Mouse (Mus musculus): ENCODE measurements around the gene Csf2rb2. TPM values are rescaled to one million over a fixed set of nuclear protein-coding genes. Genes with fewer than 3 reads are reported as not detected.

Csf2rb2 gene
- polyA plus RNA-seq (2014; fragmentation: Illumina TruSeq; extraction: RNeasy Lipid Tissue Mini Kit (QIAGEN cat#74804); ENCODE audit: low read depth, low replicate concordance), result 0.12 TPM

DNA sequence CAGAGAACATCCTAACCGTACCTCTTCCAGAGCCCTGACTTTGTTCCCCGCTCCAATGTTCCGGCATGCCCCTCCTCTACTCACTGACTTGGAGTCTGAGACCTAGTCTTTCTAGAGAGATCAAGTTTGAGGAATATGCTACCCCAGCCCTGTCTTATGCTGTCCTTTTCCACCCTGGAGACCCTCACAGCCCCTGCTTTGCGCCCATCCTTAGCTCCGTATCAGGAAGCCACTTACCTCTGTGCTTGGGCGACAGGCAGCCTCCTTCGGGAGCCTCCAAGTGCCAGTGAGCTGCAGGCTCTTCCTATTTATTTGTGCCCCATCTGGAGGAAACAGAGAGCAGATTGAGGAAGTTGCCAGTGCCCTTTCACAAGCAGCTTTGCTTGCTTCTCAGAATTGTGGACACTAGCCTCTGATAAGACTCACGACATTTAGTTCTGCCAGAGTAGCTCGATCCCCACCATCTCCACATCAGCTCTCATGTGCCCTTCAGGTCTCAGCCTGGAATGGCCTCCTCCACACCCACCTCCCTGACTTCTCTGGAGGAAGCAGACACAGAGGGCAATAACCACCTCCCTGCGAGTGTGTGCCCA lies at the start of gene Csf2rb2:
TSS of gene Csf2rb2 (minus strand) at position 381 of the 593 bp plus-strand sequence.

DNA sequence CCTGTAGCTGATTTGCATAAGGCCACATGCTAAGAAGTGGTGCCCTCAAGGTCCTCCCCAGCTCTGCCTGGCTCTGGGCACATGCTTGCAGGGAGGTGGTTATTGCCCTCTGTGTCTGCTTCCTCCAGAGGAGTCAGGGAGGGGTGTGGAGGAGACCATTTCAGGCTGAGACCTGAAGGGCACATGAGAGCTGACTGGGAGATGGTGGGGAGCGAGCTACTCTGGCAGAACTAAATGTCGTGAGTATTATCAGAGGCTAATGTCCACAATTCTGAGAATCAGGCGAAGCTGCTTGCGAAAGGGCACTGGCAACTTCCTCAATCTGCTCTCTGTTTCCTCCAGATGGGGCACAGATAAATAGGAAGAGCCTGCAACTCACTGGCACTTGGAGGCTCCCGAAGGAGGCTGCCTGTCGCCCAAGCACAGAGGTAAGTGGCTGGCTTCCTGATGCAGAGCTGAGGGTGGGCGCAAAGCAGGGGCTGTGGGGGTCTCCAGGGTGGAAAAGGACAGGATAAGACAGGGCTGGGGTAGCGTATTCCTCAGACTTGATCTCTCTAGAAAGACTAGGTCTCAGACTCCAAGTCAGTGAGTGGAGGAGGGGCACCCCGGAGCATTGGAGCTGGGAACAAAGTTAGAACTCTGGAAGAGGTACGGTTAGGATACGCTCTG lies 20.3 kb upstream of the Csf2rb2 start, which contains the start of gene Csf2rb:
TSS of gene Csf2rb (plus strand) at position 82 of the 669 bp plus-strand sequence.

DNA sequence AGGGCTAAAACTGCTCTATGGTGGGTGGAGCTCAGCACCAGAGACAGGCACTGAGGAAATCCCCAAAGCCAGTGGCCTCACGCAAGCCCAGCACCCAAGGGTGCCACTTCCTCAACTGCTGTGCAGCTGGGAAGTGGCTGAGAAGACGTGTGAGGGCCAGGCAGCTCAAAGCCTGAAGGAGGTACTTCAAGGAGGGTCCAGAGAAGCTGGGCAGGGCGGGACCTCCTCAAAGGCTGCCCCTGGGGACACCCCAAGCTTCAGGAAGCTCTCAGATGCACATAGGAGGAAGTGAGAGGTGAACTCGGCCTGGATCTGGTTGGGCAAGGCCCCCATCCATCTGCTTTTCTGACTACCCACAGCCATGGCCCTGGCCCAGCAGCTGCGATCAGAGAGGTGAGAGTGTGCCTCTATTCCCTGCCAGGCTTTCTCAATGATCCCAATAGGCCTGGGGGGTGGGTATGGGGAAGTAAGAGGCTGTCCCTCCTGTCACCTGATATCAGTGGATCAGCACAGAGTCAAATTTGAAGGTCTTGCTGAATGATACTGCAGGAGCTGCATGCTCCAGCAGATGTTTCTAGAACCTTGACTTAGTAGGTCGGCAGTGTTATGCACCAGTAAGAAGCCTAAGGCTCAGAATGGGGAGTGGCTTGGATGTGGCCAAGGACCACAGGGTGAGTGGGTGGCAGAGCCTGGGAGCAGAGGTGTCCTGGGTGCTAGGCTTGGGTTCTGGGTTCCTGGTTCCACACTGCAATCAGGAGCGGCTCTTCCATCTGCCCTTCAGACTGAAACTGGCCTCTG lies 60.6 kb downstream of the Csf2rb2 start, which contains the start of gene Ncf4:
TSS of gene Ncf4 (plus strand) at position 107 of the 798 bp plus-strand sequence.

Other genes with a start within 250 kb of the Csf2rb2 start
- gene Cacng2, start 185.7 kb downstream of the Csf2rb2 start, polyA plus RNA-seq (2014; fragmentation: Illumina TruSeq; extraction: RNeasy Lipid Tissue Mini Kit (QIAGEN cat#74804); ENCODE audit: low read depth, low replicate concordance), result 0.64 TPM
- gene Ift27, start 131.6 kb downstream of the Csf2rb2 start, polyA plus RNA-seq (2014; fragmentation: Illumina TruSeq; extraction: RNeasy Lipid Tissue Mini Kit (QIAGEN cat#74804); ENCODE audit: low read depth, low replicate concordance), result 5.5 TPM
- gene Pvalb, start 99.3 kb downstream of the Csf2rb2 start, polyA plus RNA-seq (2014; fragmentation: Illumina TruSeq; extraction: RNeasy Lipid Tissue Mini Kit (QIAGEN cat#74804); ENCODE audit: low read depth, low replicate concordance), result 19.1 TPM
- gene Ncf4, start 60.9 kb downstream of the Csf2rb2 start, polyA plus RNA-seq (2014; fragmentation: Illumina TruSeq; extraction: RNeasy Lipid Tissue Mini Kit (QIAGEN cat#74804); ENCODE audit: low read depth, low replicate concordance), result not detected
- gene Csf2rb, start 20.0 kb upstream of the Csf2rb2 start, polyA plus RNA-seq (2014; fragmentation: Illumina TruSeq; extraction: RNeasy Lipid Tissue Mini Kit (QIAGEN cat#74804); ENCODE audit: low read depth, low replicate concordance), result 1.1 TPM
- gene Tex33, start 90.2 kb upstream of the Csf2rb2 start, polyA plus RNA-seq (2014; fragmentation: Illumina TruSeq; extraction: RNeasy Lipid Tissue Mini Kit (QIAGEN cat#74804); ENCODE audit: low read depth, low replicate concordance), result not detected
- 4.0 TPM for gene Tst, start 100.2 kb upstream of the Csf2rb2 start, polyA plus RNA-seq (2014; fragmentation: Illumina TruSeq; extraction: RNeasy Lipid Tissue Mini Kit (QIAGEN cat#74804); ENCODE audit: low read depth, low replicate concordance)
- 1.8 TPM for gene Mpst, start 100.7 kb upstream of the Csf2rb2 start, polyA plus RNA-seq (2014; fragmentation: Illumina TruSeq; extraction: RNeasy Lipid Tissue Mini Kit (QIAGEN cat#74804); ENCODE audit: low read depth, low replicate concordance)
- gene Kctd17, start 122.8 kb upstream of the Csf2rb2 start, polyA plus RNA-seq (2014; fragmentation: Illumina TruSeq; extraction: RNeasy Lipid Tissue Mini Kit (QIAGEN cat#74804); ENCODE audit: low read depth, low replicate concordance), result 3.4 TPM
- gene Tmprss6, start 162.9 kb upstream of the Csf2rb2 start, polyA plus RNA-seq (2014; fragmentation: Illumina TruSeq; extraction: RNeasy Lipid Tissue Mini Kit (QIAGEN cat#74804); ENCODE audit: low read depth, low replicate concordance), result not detected
- 0.29 TPM for gene Il2rb, start 189.6 kb upstream of the Csf2rb2 start, polyA plus RNA-seq (2014; fragmentation: Illumina TruSeq; extraction: RNeasy Lipid Tissue Mini Kit (QIAGEN cat#74804); ENCODE audit: low read depth, low replicate concordance)
- gene C1qtnf6, start 225.7 kb upstream of the Csf2rb2 start, polyA plus RNA-seq (2014; fragmentation: Illumina TruSeq; extraction: RNeasy Lipid Tissue Mini Kit (QIAGEN cat#74804); ENCODE audit: low read depth, low replicate concordance), result 14.9 TPM
- gene Sstr3, start 239.0 kb upstream of the Csf2rb2 start, polyA plus RNA-seq (2014; fragmentation: Illumina TruSeq; extraction: RNeasy Lipid Tissue Mini Kit (QIAGEN cat#74804); ENCODE audit: low read depth, low replicate concordance), result 0.23 TPM